Mouse (Mus musculus) stomach, postnatal 0 days (tissue): ENCODE measurements around the gene Rack1.

Experiments used
- CTCF ChIP-seq: IDR thresholded peaks from 2 replicates; pipeline ENCODE4 v1.5.1; 2016; ENCODE audit warnings: antibody characterized with exemption, low read depth, mild to moderate bottlenecking, moderate library complexity
- EP300 ChIP-seq: optimal IDR thresholded peaks from 2 replicates; pipeline ENCODE3; 2016; ENCODE audit warnings: antibody characterized with exemption

DNA sequence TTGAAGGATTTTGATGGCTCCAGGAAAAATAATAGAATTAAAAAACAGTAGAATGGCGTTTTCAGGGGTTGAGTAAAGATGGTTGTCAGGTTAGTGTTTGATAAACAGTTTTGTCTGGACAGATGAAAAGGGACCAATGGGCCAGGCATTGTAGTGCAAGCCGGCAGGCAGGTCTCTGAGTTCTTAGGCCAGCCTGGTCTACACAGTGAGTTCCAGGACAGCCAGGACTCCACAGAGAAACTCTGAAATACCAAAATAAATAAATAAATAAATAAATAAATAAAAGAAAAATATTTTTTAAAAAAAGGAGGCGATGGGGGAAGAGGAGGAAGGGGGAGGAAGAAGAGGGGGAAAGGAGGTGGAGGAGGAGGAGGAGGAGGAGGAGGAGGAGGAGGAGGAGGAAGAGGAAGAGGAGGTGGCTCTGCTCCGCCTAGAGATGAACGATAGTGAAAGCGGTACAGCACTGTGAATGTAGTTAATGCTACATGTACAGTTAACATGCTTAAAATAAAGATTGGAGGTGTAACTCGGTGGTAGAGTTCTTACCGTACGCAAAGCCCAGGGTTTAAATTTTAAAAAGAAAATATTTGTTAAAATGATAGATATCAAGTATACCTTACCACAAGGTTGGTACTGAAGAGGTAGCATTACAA is 33.1 kb downstream of the Rack1 start:
- TF ChIP-seq CTCF (no peak), EP300 (no peak)
